Mouse (Mus musculus) cerebellum, adult 11-12 months (tissue): ENCODE measurements around the gene Slc25a44.

Source experiments
- DNase-seq: peaks from one replicate; pipeline ENCODE4 v3.0.0; 2022

Gene Slc25a44

GRCm38 (mm10) chr3:88424605-88425329, at the start of gene Slc25a44:
Slc25a44 (minus strand) TSS chr3:88425139.
- DNase-seq: peak; percentile 97

DNA sequence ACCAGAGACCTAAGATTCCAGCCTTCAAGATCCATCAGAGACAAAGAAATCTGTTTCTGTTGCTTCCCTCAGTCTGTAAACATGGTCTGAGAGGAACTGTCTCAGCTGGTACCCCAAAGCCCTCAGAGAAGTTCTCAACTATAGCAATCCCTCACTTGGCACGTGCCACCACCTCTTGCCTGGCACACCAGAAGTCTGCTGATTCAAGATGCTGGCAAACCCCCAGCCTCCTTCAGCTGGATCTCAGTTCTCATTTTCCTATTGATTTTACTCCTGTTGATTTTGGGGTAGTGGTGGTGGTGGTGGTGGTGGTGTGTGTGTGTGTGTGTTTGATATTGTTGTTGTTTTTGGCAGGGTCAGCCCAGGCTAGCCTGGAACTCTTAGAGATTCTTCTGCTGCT, 48.6 kb upstream of the Slc25a44 start:
- DNase-seq: no peak

DNA sequence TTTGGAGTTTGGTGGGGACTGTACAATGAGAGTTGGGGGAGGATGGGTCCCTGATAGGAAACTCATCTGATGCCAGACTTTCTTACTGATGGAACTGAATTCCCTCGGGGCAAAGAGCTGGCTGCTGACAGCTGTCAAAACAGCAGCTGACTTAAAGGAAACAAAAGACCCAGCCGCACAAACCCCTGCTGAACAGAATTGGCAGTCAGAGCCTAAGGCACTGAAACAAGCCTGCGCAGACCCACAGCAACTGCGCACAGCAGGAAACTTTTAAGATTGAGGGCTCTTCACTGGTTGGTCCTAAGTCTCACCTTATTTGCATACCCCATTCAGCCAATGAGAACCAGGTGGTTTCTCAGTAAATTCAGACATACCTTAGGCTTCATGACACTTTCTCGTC, 48.1 kb upstream of the Slc25a44 start:
- DNase-seq: no peak

- no peak for DNase-seq
Measured at GRCm38 (mm10) chr3:88470943-88471479, 46.1 kb upstream of the Slc25a44 start.

GRCm38 (mm10) chr3:88469466-88469865, 44.5 kb upstream of the Slc25a44 start:
- DNase-seq: no peak

- peak; percentile 77 for DNase-seq
Measured at GRCm38 (mm10) chr3:88467116-88467824, 42.3 kb upstream of the Slc25a44 start.

DNA sequence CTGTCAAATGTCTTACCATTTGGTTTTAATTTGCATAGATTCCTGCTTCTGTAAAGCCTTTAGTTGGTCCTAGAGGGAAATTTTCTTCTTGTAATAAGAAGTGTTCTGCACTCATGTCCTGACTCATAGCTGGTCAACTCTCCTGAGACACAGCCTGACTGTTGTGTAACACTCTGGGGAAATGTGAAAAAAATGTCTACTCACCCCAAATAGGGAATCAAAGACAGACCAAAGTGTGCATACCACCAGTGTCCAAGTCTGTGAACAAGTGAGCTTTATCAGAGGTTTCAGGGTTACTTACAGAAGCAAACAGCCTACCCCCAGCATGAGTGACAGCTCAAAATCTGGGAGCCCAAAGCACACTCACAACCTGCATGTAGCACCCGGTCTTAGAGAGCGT, 40.2 kb upstream of the Slc25a44 start:
- no peak for DNase-seq

GRCm38 (mm10) chr3:88464425-88464824, 39.5 kb upstream of the Slc25a44 start:
- DNase-seq: no peak

GRCm38 (mm10) chr3:88460983-88461696, 36.2 kb upstream of the Slc25a44 start, which contains the start of gene Sema4a:
Sema4a (minus strand) TSS chr3:88461182.
- no peak for DNase-seq

GRCm38 (mm10) chr3:88460029-88460428, 35.1 kb upstream of the Slc25a44 start:
- no peak for DNase-seq

- no peak for DNase-seq
Measured at GRCm38 (mm10) chr3:88458778-88459219, 33.9 kb upstream of the Slc25a44 start.

- DNase-seq: no peak
Measured at GRCm38 (mm10) chr3:88456746-88457532, 32.0 kb upstream of the Slc25a44 start.

DNA sequence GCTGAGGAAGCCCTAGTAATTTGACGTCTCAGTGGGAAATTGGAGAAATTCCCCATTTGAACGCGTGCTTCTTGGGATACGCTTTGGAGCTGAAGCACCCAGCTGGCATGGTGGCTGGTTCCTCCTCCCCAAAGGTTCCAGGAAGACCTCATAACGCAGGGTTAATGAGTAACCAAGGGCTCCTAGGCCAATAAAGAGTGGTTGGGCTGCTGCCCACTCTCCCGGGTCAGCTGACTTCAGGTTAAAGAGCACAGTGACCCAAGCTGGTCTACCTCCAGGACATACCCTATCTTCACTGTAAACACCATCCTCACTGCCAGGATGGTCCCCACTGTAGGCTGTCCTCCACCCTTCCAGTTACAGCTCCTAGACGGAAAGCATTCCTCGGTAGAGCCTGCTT, 31.4 kb upstream of the Slc25a44 start:
- DNase-seq: no peak

- no peak for DNase-seq
Measured at GRCm38 (mm10) chr3:88455588-88456264, 30.8 kb upstream of the Slc25a44 start.

DNA sequence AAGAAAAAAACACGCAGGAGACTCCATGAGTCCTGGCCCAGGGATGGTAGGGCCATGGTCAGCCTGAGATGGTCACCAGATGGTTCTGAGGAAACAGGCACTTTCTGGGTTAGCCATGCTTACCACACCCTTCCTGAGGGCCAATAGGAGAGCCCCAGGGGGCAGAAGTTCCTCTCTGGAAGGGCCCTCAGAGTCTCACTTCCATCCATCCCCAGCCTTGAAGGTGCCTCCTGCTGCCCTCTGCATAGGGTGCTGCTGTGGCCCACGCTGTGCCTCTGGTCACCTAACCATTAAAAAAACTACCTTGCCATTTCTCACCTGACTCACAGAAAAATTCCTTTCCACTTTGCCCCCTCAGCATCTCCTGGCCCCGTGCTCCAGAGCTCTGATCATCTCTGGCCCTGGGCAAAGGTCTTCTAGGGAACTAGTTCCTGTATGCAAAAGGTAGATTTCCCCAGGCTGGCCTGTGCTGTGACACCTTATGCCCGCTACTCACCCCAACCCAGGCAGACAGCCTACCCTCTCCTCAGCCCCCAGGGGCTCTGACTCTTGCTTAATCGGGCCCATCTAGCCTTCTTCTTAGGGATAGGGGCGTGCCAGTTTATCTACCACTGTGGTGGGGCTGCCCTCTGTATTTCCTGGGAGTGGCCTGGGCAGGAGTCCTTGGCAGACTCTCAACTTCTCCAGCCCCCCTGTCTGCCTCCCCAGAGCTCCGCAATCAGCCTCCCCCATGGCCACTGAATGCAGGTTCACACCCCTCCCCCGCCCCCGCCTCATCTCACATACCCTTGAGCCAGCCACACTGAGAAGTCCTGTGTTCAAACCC, 30.0 kb upstream of the Slc25a44 start:
- DNase-seq: no peak

DNA sequence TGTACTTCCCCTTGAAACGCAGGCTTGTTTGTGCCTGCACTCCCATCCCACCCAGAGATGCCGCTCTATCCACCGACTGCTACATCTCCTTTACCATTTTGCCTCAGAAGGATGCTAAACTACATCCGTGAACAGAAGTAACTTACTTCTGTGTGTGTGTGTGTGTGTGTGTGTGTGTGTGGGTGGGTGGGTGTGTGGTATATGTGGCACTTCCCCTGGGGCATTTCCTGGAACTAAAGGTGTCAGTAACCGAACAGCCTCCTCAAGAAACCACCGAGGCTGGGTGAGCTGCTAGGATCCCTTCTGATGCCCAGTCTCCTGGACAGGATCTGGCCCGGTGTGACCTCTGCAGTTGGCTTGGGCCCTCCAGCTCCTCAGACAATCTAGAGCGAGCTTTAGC, 29.0 kb upstream of the Slc25a44 start:
- DNase-seq: no peak

- DNase-seq: no peak
Measured at GRCm38 (mm10) chr3:88453369-88453768, 28.4 kb upstream of the Slc25a44 start.

- DNase-seq: no peak
Measured at GRCm38 (mm10) chr3:88452716-88453115, 27.8 kb upstream of the Slc25a44 start.

DNA sequence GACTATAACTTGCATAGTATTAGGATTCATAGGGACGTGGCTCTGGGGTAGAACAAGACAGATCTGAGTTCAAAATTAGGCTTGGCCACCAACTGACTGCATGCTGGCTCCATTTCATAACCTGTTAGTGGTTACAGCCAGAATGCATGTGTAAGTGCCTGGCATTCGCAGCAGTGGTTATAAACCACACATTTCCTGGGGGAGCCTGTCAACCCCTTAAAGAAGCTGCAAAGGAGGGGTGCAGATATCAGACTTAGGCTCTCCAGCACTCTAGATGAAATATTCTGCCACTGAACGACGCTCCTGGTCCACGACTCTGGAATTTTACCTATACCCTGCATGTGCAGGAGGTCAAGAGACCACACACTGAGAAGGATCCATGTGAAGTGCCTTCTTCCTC, 27.3 kb upstream of the Slc25a44 start:
- DNase-seq: no peak

- DNase-seq: no peak
Measured at GRCm38 (mm10) chr3:88450379-88451131, 25.6 kb upstream of the Slc25a44 start.
